Mouse (Mus musculus) bone marrow macrophage, adult 2 months (primary cell): ENCODE results near the gene Esyt1.

ENCODE experiments used
- CTCF ChIP-seq: IDR thresholded peaks from 2 replicates; pipeline ENCODE4 v1.5.1; 2012; ENCODE audit warnings: low read depth, mild to moderate bottlenecking, low read length, moderate library complexity
- POLR2A ChIP-seq: IDR thresholded peaks from 2 replicates; pipeline ENCODE4 v1.6.1; 2012; ENCODE audit warnings: mild to moderate bottlenecking, low read depth, low read length, borderline replicate concordance

DNA sequence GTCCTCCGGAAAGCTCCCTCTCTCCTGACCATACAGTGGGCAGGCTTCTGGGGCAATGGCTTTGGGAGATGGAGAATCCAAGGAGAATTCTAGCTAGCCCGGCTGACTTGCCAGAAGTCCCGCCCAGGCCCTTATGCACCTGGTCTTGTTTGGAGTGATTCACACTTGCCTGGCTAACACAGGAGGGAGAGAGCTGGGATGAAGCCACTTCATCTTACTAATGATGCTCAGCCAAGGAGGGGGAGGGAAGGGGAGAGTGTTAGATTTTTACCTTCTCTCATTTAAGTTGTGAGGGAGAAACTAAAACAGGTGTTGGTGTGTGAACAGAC, 19.9 kb upstream of the Esyt1 start:
- no peak for TF ChIP-seq CTCF
- no peak for TF ChIP-seq POLR2A
